Mouse (Mus musculus) olfactory bulb, adult 2 months (tissue): ENCODE results near the gene Dpp6.

ENCODE experiments used
- CTCF ChIP-seq: fragments of 200-500 bp; IDR thresholded peaks from 2 replicates; pipeline ENCODE4 v1.5.1; 2012; ENCODE audit warnings: low read depth, mild to moderate bottlenecking, low read length, moderate library complexity; ENCODE audit not compliant: insufficient read depth
- POLR2A ChIP-seq: fragments of 200-500 bp; IDR thresholded peaks from 2 replicates; pipeline ENCODE4 v1.6.1; 2012; ENCODE audit warnings: mild to moderate bottlenecking, low read depth, low read length, moderate library complexity; ENCODE audit not compliant: insufficient read depth

DNA sequence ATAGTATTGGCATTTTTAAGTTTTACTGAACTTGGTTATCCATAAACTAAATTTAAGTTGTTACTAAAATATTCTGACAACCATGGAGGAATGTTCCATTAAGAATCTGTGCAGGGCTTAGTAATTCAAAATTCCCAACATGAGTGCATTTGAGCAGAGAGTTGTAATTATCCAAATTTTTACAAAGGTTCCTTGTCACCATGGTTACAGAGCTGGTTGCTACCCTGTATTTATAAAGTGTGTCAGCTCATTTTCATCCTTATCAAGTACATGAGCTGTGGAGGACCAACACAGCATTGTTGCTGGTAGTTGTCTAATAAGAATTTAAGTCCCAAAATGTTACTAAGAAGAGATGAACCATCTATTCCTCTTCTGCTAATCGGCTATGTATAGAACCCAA, 787.1 kb downstream of the Dpp6 start:
- TF ChIP-seq POLR2A, result no peak
- no peak for TF ChIP-seq CTCF
